Mouse (Mus musculus) stomach, postnatal 0 days (tissue): Measurements from ENCODE around the gene Gtpbp8. TPM values are rescaled to one million over a fixed set of nuclear protein-coding genes. Genes with fewer than 3 reads are reported as not detected.

ENCODE experiments used
- ATAC-seq: fragments of 200-750 bp; cut with Nextera tagmentation; 2 replicates; pipeline ENCODE4 v1.8.0; 2017; ENCODE audit not compliant: low FRiP score, low TSS enrichment
- DNase-seq: peaks from one replicate; pipeline ENCODE4 v3.0.0-alpha.2; 2016; ENCODE audit warnings: low spot score
- H3K27ac ChIP-seq: fragments of 300-500 bp; sonication (generic); replicated peaks from 2 replicates; pipeline ENCODE4 v1.5.1; 2014; ENCODE audit warnings: mild to moderate bottlenecking, control low read depth
- H3K27me3 ChIP-seq: fragments of 300-500 bp; sonication (generic); 2 replicates; pipeline ENCODE4 v1.6.1; 2014; ENCODE audit warnings: low read length; ENCODE audit not compliant: control insufficient read depth, insufficient read depth
- H3K36me3 ChIP-seq: fragments of 300-500 bp; sonication (generic); 2 replicates; pipeline ENCODE4 v1.6.1; 2014; ENCODE audit warnings: low read length, mixed read lengths; ENCODE audit not compliant: control insufficient read depth, insufficient read depth
- H3K4me1 ChIP-seq: fragments of 300-500 bp; sonication (generic); replicated peaks from 2 replicates; pipeline ENCODE4 v1.6.1; 2014; ENCODE audit warnings: antibody characterized with exemption; ENCODE audit not compliant: control insufficient read depth, insufficient read depth
- H3K4me2 ChIP-seq: fragments of 300-500 bp; sonication (generic); replicated peaks from 2 replicates; pipeline ENCODE4 v1.6.1; 2014; ENCODE audit warnings: low read depth, mild to moderate bottlenecking, control low read depth, moderate library complexity
- H3K4me3 ChIP-seq: fragments of 300-500 bp; sonication (generic); 2 replicates; pipeline ENCODE4 v1.5.1; 2014; ENCODE audit warnings: low read depth, low read length, control low read depth
- H3K9ac ChIP-seq: fragments of 300-500 bp; sonication (generic); 2 replicates; pipeline ENCODE4 v1.6.1; 2014; ENCODE audit warnings: mild to moderate bottlenecking, low read length, control low read depth, mixed read lengths
- H3K9me3 ChIP-seq: fragments of 300-500 bp; sonication (generic); 2 replicates; pipeline ENCODE4 v1.6.1; 2016; ENCODE audit warnings: low read length; ENCODE audit not compliant: control insufficient read depth
- CTCF ChIP-seq: IDR thresholded peaks from 2 replicates; pipeline ENCODE4 v1.5.1; 2016; ENCODE audit warnings: antibody characterized with exemption, low read depth, mild to moderate bottlenecking, moderate library complexity
- EP300 ChIP-seq: optimal IDR thresholded peaks from 2 replicates; pipeline ENCODE3; 2016; ENCODE audit warnings: antibody characterized with exemption
- WGBS: fragments of 180-500 bp; shearing (Covaris S2); extraction: QIAGEN DNeasy Blood & Tissue Kit; methylation state at CpG from one replicate; pipeline ENCODE4 v1.1.7; 2014; 5-methylcytosine and 5-hydroxymethylcytosine counted together
- polyA plus RNA-seq: library from polyadenylated mRNA; unstranded; fragments of >200 nt; fragmentation: Nextera tagmentation; extraction: Ambion mirVana; gene quantifications from 2 replicates; pipeline ENCODE4 v1.2.1, GENCODE M21; 2015

The Gtpbp8 gene
- polyA plus RNA-seq, 1 experiment from 2014 or later = 19.8 TPM

DNA sequence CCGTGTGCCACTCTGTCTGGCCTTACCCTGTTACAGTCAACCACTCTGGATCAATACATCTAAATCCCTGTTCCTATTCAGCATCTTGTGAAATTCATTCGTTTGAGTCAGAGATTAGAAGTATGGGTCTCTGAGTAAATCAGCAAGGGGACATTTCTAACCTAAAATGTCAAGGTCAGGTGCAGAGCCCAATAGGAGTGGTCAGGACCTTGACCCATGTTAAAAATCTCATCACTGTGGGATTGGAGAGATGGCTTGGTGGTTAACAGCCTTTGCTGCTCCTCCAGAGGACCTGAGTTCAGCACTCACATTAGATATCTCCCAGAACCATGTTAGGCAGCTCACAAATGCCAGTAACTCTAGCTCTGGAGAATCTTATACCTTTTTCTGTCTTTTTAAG lies 55.7 kb downstream of the Gtpbp8 start:
- H3K27ac ChIP-seq = no peak overlapping the region
- H3K4me2 ChIP-seq = no peak overlapping the region
- H3K4me1 ChIP-seq = no peaks in the 10 kb centered on the region
- WGBS = 75% methylated on average over 2 of the region's 2 CpGs
- H3K9ac ChIP-seq = no peak overlapping the region
- H3K36me3 ChIP-seq = no peaks in the 10 kb centered on the region
- no peaks in the 10 kb centered on the region for H3K27me3 ChIP-seq
- H3K9me3 ChIP-seq = no peaks in the 10 kb centered on the region
- DNase-seq (no peak), ATAC-seq (no peak)
- no peak overlapping the region for H3K4me3 ChIP-seq
- TF ChIP-seq CTCF (no peak), EP300 (no peak)

- no peaks in the 10 kb centered on the region for H3K27me3 ChIP-seq
- no peak overlapping the region for H3K4me3 ChIP-seq
- ATAC-seq (no peak), DNase-seq (no peak)
- no peak overlapping the region for H3K4me2 ChIP-seq
- no peak overlapping the region for H3K27ac ChIP-seq
- H3K9me3 ChIP-seq = no peaks in the 10 kb centered on the region
- WGBS = 20% methylated on average over 4 of the region's 4 CpGs
- TF ChIP-seq CTCF = no peak
- no peak for TF ChIP-seq EP300
- no peak overlapping the region for H3K9ac ChIP-seq
- H3K36me3 ChIP-seq = no peaks in the 10 kb centered on the region
- H3K4me1 ChIP-seq = no peaks in the 10 kb centered on the region
Observed at GRCm38 (mm10) chr16:44688507-44688906, 57.7 kb downstream of the Gtpbp8 start.

DNA sequence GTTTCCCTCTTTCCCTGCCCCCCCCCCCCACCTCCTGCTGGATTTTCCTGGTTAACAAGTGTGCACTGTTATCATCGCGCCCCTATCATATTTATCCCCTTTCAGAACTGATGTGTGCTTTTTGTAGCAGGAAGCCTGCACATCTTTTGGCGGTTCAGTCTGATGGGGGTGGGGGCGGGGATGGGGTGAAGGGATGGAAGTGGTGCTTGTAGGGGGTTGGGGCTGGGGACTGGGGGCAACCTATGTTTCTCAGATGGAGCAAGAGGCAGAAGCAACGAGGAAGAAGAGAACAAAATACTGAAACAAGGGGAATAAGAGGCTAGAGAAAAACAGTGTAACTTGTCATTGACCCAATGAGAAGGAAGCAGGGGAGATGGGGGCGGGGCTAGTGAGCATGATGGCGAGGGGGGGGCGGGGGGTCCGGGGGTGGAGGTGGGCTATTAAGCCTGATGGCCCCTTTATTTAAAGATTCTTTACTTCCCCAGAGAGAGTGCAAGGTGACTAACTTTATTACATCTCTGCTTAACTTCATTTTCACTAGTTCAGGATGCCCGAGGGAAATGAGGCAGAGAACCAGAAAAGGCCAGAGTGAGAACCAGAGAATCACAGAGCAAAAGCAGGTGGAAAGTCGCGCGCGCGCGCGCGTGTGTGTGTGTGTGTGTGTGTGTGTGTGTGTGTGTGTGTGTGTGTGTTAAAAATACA lies 58.3 kb downstream of the Gtpbp8 start:
- no peak overlapping the region for H3K27ac ChIP-seq

GRCm38 (mm10) chr16:44686991-44687718 lies 59.0 kb downstream of the Gtpbp8 start:
- no peak overlapping the region for H3K9ac ChIP-seq
- no peak overlapping the region for H3K4me2 ChIP-seq
- no peaks in the 10 kb centered on the region for H3K27me3 ChIP-seq
- ATAC-seq (no peak), DNase-seq (no peak)
- no peaks in the 10 kb centered on the region for H3K36me3 ChIP-seq
- no peaks in the 10 kb centered on the region for H3K4me1 ChIP-seq
- H3K9me3 ChIP-seq = no peaks in the 10 kb centered on the region
- 57% methylated on average over 20 of the region's 20 CpGs for WGBS
- no peak overlapping the region for H3K4me3 ChIP-seq
- no peak overlapping the region for H3K27ac ChIP-seq
- TF ChIP-seq CTCF (no peak), EP300 (no peak)

More for the DNA sequence above, 58.3 kb downstream of the Gtpbp8 start:
- H3K27me3 ChIP-seq = no peaks in the 10 kb centered on the region
- no peaks in the 10 kb centered on the region for H3K4me1 ChIP-seq
- H3K4me3 ChIP-seq = no peak overlapping the region
- TF ChIP-seq EP300 = no peak
- no peak for TF ChIP-seq CTCF
- 0 out of 2 replicates have a peak overlapping the region, but pooled peaks have one; percentile 8 for H3K4me2 ChIP-seq
- DNase-seq (no peak), ATAC-seq (no peak)
- H3K9me3 ChIP-seq = no peaks in the 10 kb centered on the region
- no peaks in the 10 kb centered on the region for H3K36me3 ChIP-seq
- WGBS = 11% methylated on average over 17 of the region's 18 CpGs
- H3K9ac ChIP-seq = no peak overlapping the region

Other genes starting within 250 kb of the Gtpbp8 start
- 5.9 and 6.1 TPM in 2 replicates for gene Boc, start 187.5 kb downstream of the Gtpbp8 start, polyA plus RNA-seq
- 2.8 and 3.2 TPM in 2 replicates for gene Nepro, start 22.1 kb downstream of the Gtpbp8 start, polyA plus RNA-seq
- 0.75 and 1.1 TPM in 2 replicates for gene Cd200r1, start 19.4 kb upstream of the Gtpbp8 start, polyA plus RNA-seq
- gene Cd200r4, start 65.4 kb upstream of the Gtpbp8 start, polyA plus RNA-seq = 0.11 TPM in 1 of 2 replicates, not detected in the other
- gene Cd200r2, start 120.7 kb upstream of the Gtpbp8 start, polyA plus RNA-seq = 0.05 TPM in 1 of 2 replicates, not detected in the other
- 0.61 and 0.93 TPM in 2 replicates for gene Cd200r3, start 197.3 kb upstream of the Gtpbp8 start, polyA plus RNA-seq